Mouse (Mus musculus) heart, postnatal 0 days (tissue): ENCODE measurements around the gene Pirb. TPM values are rescaled to one million over a fixed set of nuclear protein-coding genes. Genes with fewer than 3 reads are reported as not detected.
"Not testable (repeated sequence)": the region's sequence is repeated elsewhere in the genome, so short reads cannot be mapped to it uniquely, and the experiment has no call there.

Source experiments
- ATAC-seq: fragments of 200-750 bp; cut with Nextera tagmentation; 2 replicates; pipeline ENCODE4 v1.8.0; 2017; ENCODE audit warnings: low read depth, moderate number of reproducible peaks, moderate library complexity; ENCODE audit not compliant: insufficient read depth
- DNase-seq: peaks from one replicate; pipeline ENCODE4 v3.0.0-alpha.2; 2016; ENCODE audit warnings: low spot score
- H3K27ac ChIP-seq: fragments of 300-500 bp; sonication (generic); 2 replicates; pipeline ENCODE4 v1.5.1; 2014; ENCODE audit warnings: low read depth, mild to moderate bottlenecking
- H3K27me3 ChIP-seq: fragments of 300-500 bp; sonication (generic); 2 replicates; pipeline ENCODE4 v1.6.1; 2014; ENCODE audit warnings: low read length, mixed read lengths; ENCODE audit not compliant: control insufficient read depth, insufficient read depth
- H3K36me3 ChIP-seq: fragments of 300-500 bp; sonication (generic); replicated peaks from 2 replicates; pipeline ENCODE4 v1.6.1; 2014; ENCODE audit warnings: low read length, mixed read lengths; ENCODE audit not compliant: control insufficient read depth, insufficient read depth
- H3K4me1 ChIP-seq: fragments of 300-500 bp; sonication (generic); 2 replicates; pipeline ENCODE4 v1.6.1; 2014; ENCODE audit warnings: antibody characterized with exemption; ENCODE audit not compliant: control insufficient read depth, insufficient read depth
- H3K4me2 ChIP-seq: fragments of 300-500 bp; sonication (generic); 2 replicates; pipeline ENCODE4 v1.6.1; 2014; ENCODE audit warnings: low read depth, mild to moderate bottlenecking, low read length, moderate library complexity
- H3K4me3 ChIP-seq: fragments of 300-500 bp; sonication (generic); 2 replicates; pipeline ENCODE4 v1.5.1; 2014; ENCODE audit warnings: low read depth, low read length
- H3K9ac ChIP-seq: fragments of 300-500 bp; sonication (generic); replicated peaks from 2 replicates; pipeline ENCODE4 v1.6.1; 2014; ENCODE audit warnings: low read depth, low read length, mixed read lengths
- H3K9me3 ChIP-seq: fragments of 300-500 bp; sonication (generic); replicated peaks from 2 replicates; pipeline ENCODE4 v1.6.1; 2016; ENCODE audit warnings: low read length; ENCODE audit not compliant: control insufficient read depth
- CTCF ChIP-seq: IDR thresholded peaks from 2 replicates; pipeline ENCODE4 v1.5.1; 2016; ENCODE audit warnings: antibody characterized with exemption, control low read depth, low read depth
- EP300 ChIP-seq: IDR thresholded peaks from 2 replicates; pipeline ENCODE4 v1.6.1; 2016; ENCODE audit warnings: antibody characterized with exemption, low read depth
- WGBS: fragments of 180-500 bp; shearing (Covaris S2); extraction: QIAGEN DNeasy Blood & Tissue Kit; methylation state at CpG from one replicate; pipeline ENCODE4 v1.1.7; 2014; 5-methylcytosine and 5-hydroxymethylcytosine counted together
- polyA plus RNA-seq: library from polyadenylated mRNA; unstranded; fragments of >200 nt; fragmentation: Nextera tagmentation; extraction: Ambion mirVana; gene quantifications from 2 replicates; pipeline ENCODE4 v1.2.1, GENCODE M21; 2015
- total RNA-seq: library from RNA; depleted of rRNA; stranded (reverse); fragments of >200 nt; gene quantifications from 2 replicates; pipeline ENCODE4 v1.2.3, GENCODE M21; 2014; ENCODE audit warnings: low replicate concordance; rRNA removed

Pirb gene
- total RNA-seq = 0.81 and 5.5 TPM in 2 replicates
- 0.72 and 0.73 TPM in 2 replicates for polyA plus RNA-seq

GRCm38 (mm10) chr7:3720268-3720667, at the start of gene Pirb:
Gene Pirb (minus strand): TSS chr7:3720391.
- ATAC-seq, H3K36me3 ChIP-seq, DNase-seq, H3K4me2 ChIP-seq, H3K4me1 ChIP-seq, H3K27ac ChIP-seq, H3K27me3 ChIP-seq, H3K9ac ChIP-seq, H3K9me3 ChIP-seq, H3K4me3 ChIP-seq: not testable (repeated sequence)
- WGBS = 40% methylated on average over 1 of the region's 3 CpGs

DNA sequence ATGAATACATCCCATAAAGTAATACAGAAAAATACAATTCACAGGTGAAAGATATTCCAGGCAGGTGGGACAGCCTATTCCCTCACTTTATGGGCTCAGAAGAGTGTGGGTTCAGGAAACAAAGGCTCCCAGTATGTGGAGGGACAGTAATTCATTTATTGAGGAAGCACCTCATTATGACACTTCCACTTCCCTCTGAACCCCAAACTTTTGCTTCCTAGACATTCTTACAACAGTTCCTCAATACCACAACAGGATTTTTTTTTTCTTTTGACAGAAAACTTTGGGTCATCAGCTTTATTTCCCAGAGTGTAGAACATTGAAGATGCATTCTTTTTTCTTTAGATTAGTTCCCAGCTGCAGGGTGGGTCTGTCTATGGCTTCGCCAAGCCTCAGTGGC, 12.5 kb upstream of the Pirb start:
- H3K36me3 ChIP-seq, H3K4me1 ChIP-seq, H3K4me3 ChIP-seq, H3K27me3 ChIP-seq, H3K27ac ChIP-seq, H3K9ac ChIP-seq, H3K4me2 ChIP-seq, DNase-seq, ATAC-seq, H3K9me3 ChIP-seq: not testable (repeated sequence)
- WGBS = no CpG with 5 or more reads among the region's 1 CpGs

- not testable (repeated sequence) for H3K9ac ChIP-seq, ATAC-seq, DNase-seq, H3K4me2 ChIP-seq, H3K27ac ChIP-seq, H3K27me3 ChIP-seq, H3K4me3 ChIP-seq, H3K4me1 ChIP-seq, H3K36me3 ChIP-seq, H3K9me3 ChIP-seq
Measured at GRCm38 (mm10) chr7:3725459-3725858, 5.3 kb upstream of the Pirb start.

DNA sequence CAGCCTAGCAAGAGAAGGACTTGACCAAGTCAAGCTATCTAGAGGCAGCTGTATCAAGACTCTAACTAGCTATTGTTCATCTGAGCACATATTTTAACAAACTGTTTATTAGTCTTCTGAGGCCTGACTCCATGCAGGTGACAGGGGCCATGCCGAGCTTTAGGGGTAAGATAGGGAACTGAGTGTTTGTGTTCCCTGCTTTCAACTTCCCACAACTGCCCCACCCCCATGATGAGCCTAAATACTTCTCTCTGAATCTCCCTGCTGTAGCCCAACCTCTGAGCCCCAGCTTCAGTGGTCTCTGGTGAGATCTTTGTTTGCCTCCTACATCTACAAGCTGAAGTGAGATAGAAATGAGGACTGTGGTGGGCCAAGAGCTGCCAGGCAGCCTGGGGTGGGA, 4.9 kb downstream of the Pirb start:
- TF ChIP-seq EP300 = no peak
- no peak overlapping the region for H3K4me2 ChIP-seq
- 25% methylated on average over 1 of the region's 1 CpGs for WGBS

DNA sequence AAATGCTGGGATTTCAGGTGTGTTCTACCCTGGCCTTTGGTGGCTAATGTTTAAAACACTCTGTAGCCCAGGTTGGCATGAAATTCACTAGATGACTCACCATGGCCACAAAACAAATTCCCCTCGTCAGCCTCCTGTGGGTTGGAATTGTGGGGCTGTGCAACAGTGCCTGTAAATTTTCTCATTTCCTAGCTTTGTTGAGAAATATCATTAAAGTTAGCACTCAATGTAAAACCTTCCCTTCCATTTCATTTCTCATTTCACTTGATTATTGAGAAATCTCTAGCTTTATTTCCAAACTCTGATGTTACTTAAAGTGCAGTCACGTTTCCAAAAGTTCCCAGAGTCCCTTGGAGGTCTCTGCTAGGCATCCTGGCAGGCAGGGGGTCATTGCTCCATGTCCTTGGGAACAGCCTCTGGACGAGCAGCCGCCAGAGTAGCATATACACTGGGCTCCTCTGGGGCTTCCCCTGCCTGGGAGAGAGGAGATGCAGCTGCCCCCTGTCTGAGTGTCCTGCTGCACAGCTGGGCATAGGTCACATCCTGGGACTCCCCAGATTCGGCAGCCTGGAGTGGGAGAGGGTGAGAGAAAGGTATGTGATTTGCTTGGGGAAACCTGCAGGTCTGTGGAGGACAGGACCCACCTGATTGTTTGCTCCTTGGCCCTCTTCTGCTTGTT, 7.8 kb downstream of the Pirb start:
- Histone ChIP-seq H3K4me2 (no peak overlapping the region), H3K27ac (no peak overlapping the region), H3K9ac (no peak overlapping the region), H3K36me3 (peaks cover 8% of the 10 kb centered on the region; the same call in 1 of the 2 replicates), H3K27me3 (no peaks in the 10 kb centered on the region), H3K4me3 (no peak overlapping the region), H3K9me3 (no peaks in the 10 kb centered on the region), H3K4me1 (no peaks in the 10 kb centered on the region)
- WGBS = 27% methylated on average over 5 of the region's 5 CpGs
- DNase-seq = no peak
- ATAC-seq = no peak
- TF ChIP-seq CTCF (no peak), EP300 (no peak)

More for the DNA sequence above, 4.9 kb downstream of the Pirb start:
- H3K9ac ChIP-seq = no peak overlapping the region
- H3K27me3 ChIP-seq = no peaks in the 10 kb centered on the region
- H3K4me1 ChIP-seq = no peaks in the 10 kb centered on the region
- H3K27ac ChIP-seq = no peak overlapping the region
- H3K4me3 ChIP-seq = no peak overlapping the region
- H3K9me3 ChIP-seq = no peaks in the 10 kb centered on the region
- ATAC-seq = no peak
- no peaks in the 10 kb centered on the region for H3K36me3 ChIP-seq
- no peak for DNase-seq

DNA sequence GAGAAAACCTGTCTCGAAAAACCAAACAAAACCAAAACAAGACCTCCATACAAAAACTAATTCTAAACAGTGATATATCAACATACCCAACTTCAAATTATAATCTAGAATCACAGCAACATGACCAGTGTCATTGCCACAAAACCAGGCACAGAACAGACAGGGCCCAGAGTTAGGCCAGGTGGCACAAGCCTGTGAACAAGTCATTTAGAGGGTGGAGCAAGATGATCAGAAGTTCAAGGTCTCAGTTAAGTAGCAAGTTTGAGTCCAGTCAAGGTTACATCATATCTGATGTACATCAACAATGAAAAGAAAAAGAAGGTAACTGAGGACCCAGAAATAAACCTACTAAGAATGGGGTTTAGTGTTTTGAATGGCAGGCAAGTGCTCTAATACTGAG, 11.2 kb downstream of the Pirb start:
- Histone ChIP-seq H3K4me2 (no peak overlapping the region), H3K4me1 (peaks cover 16% of the 10 kb centered on the region), H3K27ac (no peak overlapping the region), H3K27me3 (no peaks in the 10 kb centered on the region), H3K36me3 (peaks cover 23% of the 10 kb centered on the region), H3K9ac (no peak overlapping the region), H3K9me3 (no peaks in the 10 kb centered on the region), H3K4me3 (no peak overlapping the region)
- no peak for ATAC-seq
- 73% methylated on average over 1 of the region's 1 CpGs for WGBS
- TF ChIP-seq EP300 = no peak
- TF ChIP-seq CTCF = no peak
- no peak for DNase-seq

- H3K4me3 ChIP-seq, H3K27me3 ChIP-seq, DNase-seq, H3K27ac ChIP-seq, H3K4me2 ChIP-seq, ATAC-seq, H3K9me3 ChIP-seq, H3K9ac ChIP-seq: not testable (repeated sequence)
- 42% methylated on average over 5 of the region's 5 CpGs for WGBS
- H3K4me1 ChIP-seq = peaks cover 16% of the 10 kb centered on the region
- H3K36me3 ChIP-seq = peaks cover 23% of the 10 kb centered on the region
Measured at GRCm38 (mm10) chr7:3708447-3708980, 11.7 kb downstream of the Pirb start.
